In genomic region chr3:89365486-89366414, GRCm38 (mm10) we compare ENCODE assay signal across 20 mouse cellular contexts. TPM values are rescaled to one million over a fixed set of nuclear protein-coding genes. Genes with fewer than 3 reads are reported as not detected.
DNase-seq lines count a peak whose midpoint lies in the region; ATAC-seq and TF ChIP-seq lines count a peak whose summit lies in the region.
"Had no signal": no experiment of that assay in that cellular context is flagged by ENCODE, and none has a peak within 500 bp of the region (broad histone marks: within the 10 kb centered on the region; RNA-seq: fewer than 3 reads in every experiment).

No protein-coding gene starts in this region.

- H3K9me3 ChIP-seq in limb, embryonic 12.5 days = no peaks in the 10 kb centered on the region
- no peaks in the 10 kb centered on the region for H3K9me3 ChIP-seq in limb, embryonic 10.5 days (replicated peaks)
- no peaks in the 10 kb centered on the region for H3K9me3 ChIP-seq in intestine, embryonic 16.5 days (ENCODE audit: control insufficient read depth, low read length)
- H3K9me3 ChIP-seq in stomach, embryonic 15.5 days = no peaks in the 10 kb centered on the region
- H3K9me3 ChIP-seq: embryonic facial prominence, embryonic 13.5 days; heart, embryonic 10.5 days had no signal

- no peaks in the 10 kb centered on the region for H3K36me3 ChIP-seq in heart, adult 2 months (ENCODE audit: control insufficient read depth, insufficient read depth, low read length)
- H3K36me3 ChIP-seq in limb, embryonic 12.5 days = no peaks in the 10 kb centered on the region
- no peaks in the 10 kb centered on the region for H3K36me3 ChIP-seq in limb, embryonic 10.5 days
- no peaks in the 10 kb centered on the region for H3K36me3 ChIP-seq in intestine, embryonic 16.5 days (ENCODE audit: control insufficient read depth, insufficient read depth, low read length)
- H3K36me3 ChIP-seq in stomach, embryonic 15.5 days = no peaks in the 10 kb centered on the region
- H3K36me3 ChIP-seq: embryonic facial prominence, embryonic 13.5 days; heart, embryonic 10.5 days had no signal

- ATAC-seq in limb, embryonic 12.5 days (ENCODE audit: insufficient number of reproducible peaks, insufficient read depth, low FRiP score, low TSS enrichment, low read depth) = no peak
- peak; percentile 54 for ATAC-seq in intestine, embryonic 16.5 days
- 0 out of 2 replicates have a peak, but pooled peaks have one; percentile 19 for ATAC-seq in stomach, embryonic 15.5 days (ENCODE audit: insufficient read depth, low FRiP score, low read depth)
- ATAC-seq: CD4-positive, CD25-positive, alpha-beta regulatory T cell, adult 4 months; forebrain, embryonic 16.5 days; lung, postnatal 0 days had no signal

- no peak for TF ChIP-seq CTCF in heart, adult 2 months (IDR thresholded peaks at IDR 0.05)

- H3K27me3 ChIP-seq in heart, adult 2 months (ENCODE audit: control insufficient read depth, insufficient read depth, low read length) = no peaks in the 10 kb centered on the region
- H3K27me3 ChIP-seq in limb, embryonic 12.5 days = 0 out of 2 replicates have a peak, but pooled peaks cover 4% of the 10 kb centered on the region
- H3K27me3 ChIP-seq in limb, embryonic 10.5 days (ENCODE audit: low read depth, poor library complexity, severe bottlenecking) = no peaks in the 10 kb centered on the region
- H3K27me3 ChIP-seq in intestine, embryonic 16.5 days (replicated peaks; ENCODE audit: control insufficient read depth, insufficient read depth, low read length) = no peaks in the 10 kb centered on the region
- H3K27me3 ChIP-seq in stomach, embryonic 15.5 days (replicated peaks) = no peaks in the 10 kb centered on the region
- H3K27me3 ChIP-seq: embryonic facial prominence, embryonic 13.5 days had no signal

- H3K4me1 ChIP-seq in heart, adult 2 months (ENCODE audit: control insufficient read depth, insufficient read depth, low read length) = no peaks in the 10 kb centered on the region
- H3K4me1 ChIP-seq in limb, embryonic 12.5 days (replicated peaks) = peaks cover 8% of the 10 kb centered on the region
- peaks cover 23% of the 10 kb centered on the region for H3K4me1 ChIP-seq in limb, embryonic 10.5 days
- peaks cover 17% of the 10 kb centered on the region for H3K4me1 ChIP-seq in intestine, embryonic 16.5 days (ENCODE audit: control insufficient read depth, insufficient read depth, low read length)
- H3K4me1 ChIP-seq in stomach, embryonic 15.5 days = 0 out of 2 replicates have a peak, but pooled peaks cover 3% of the 10 kb centered on the region

- peak; percentile 89 for DNase-seq in heart, adult 11 months
- no peak for DNase-seq in heart, adult 2 months
- DNase-seq in limb, embryonic 10.5 days (ENCODE audit: low spot score) = no peak
- DNase-seq in retina, postnatal 1 day = no peak
- no peak for DNase-seq in cerebellum, adult 18-20 months
- DNase-seq: cerebellum, adult 9-10 months; gastrocnemius, postnatal 25 days; liver; midbrain, embryonic 14.5 days; thymus, adult 2 months had no signal

- H3K4me2 ChIP-seq in limb, embryonic 12.5 days = no peak overlapping the region
- H3K4me2 ChIP-seq in intestine, embryonic 16.5 days (ENCODE audit: low read depth, low read length) = peak overlapping the region; percentile 31; the same call in 1 of the 2 replicates
- H3K4me2 ChIP-seq in stomach, embryonic 15.5 days = no peak overlapping the region
- H3K4me2 ChIP-seq: embryonic facial prominence, embryonic 13.5 days had no signal

- no peak for TF ChIP-seq POLR2A in heart, adult 2 months (IDR thresholded peaks at IDR 0.05; ENCODE audit: insufficient read depth, low read depth, low read length)

- intact Hi-C loops in heart, adult 2 months (cut with DNase I) = no loop called here

- WGBS in heart, adult 2 months = 82% methylated on average over 20 of the region's 20 CpGs
- WGBS in limb, embryonic 12.5 days = 61% methylated on average over 20 of the region's 20 CpGs
- 75% methylated on average over 20 of the region's 20 CpGs for WGBS in limb, embryonic 10.5 days
- 48% methylated on average over 20 of the region's 20 CpGs for WGBS in intestine, embryonic 16.5 days
- WGBS in stomach, embryonic 15.5 days = 67% methylated on average over 20 of the region's 20 CpGs

- H3K79me2 ChIP-seq in heart, adult 2 months (replicated peaks; ENCODE audit: control insufficient read depth, insufficient read depth, low read length) = no peaks in the 10 kb centered on the region

- H3K27ac ChIP-seq in heart, adult 2 months = no peak overlapping the region
- no peak overlapping the region for H3K27ac ChIP-seq in limb, embryonic 12.5 days
- H3K27ac ChIP-seq in limb, embryonic 10.5 days = no peak overlapping the region
- H3K27ac ChIP-seq in intestine, embryonic 16.5 days (ENCODE audit: low read length) = peak overlapping the region; percentile 81
- no peak overlapping the region for H3K27ac ChIP-seq in stomach, embryonic 15.5 days
- H3K27ac ChIP-seq: embryonic facial prominence, embryonic 13.5 days; heart, embryonic 10.5 days had no signal

- no peak for TF ChIP-seq EP300 in heart, adult 2 months (IDR thresholded peaks at IDR 0.05; ENCODE audit: insufficient read depth, low read depth, low read length)

- no peak overlapping the region for H3K4me3 ChIP-seq in heart, adult 2 months
- no peak overlapping the region for H3K4me3 ChIP-seq in limb, embryonic 12.5 days (replicated peaks)
- no peak overlapping the region for H3K4me3 ChIP-seq in limb, embryonic 10.5 days
- peak overlapping the region; percentile 6; the same call in 1 of the 2 replicates for H3K4me3 ChIP-seq in intestine, embryonic 16.5 days (ENCODE audit: low read length)
- no peak overlapping the region for H3K4me3 ChIP-seq in stomach, embryonic 15.5 days (replicated peaks)
- H3K4me3 ChIP-seq: embryonic facial prominence, embryonic 13.5 days; heart, embryonic 10.5 days; myocyte had no signal

- H3K9ac ChIP-seq in heart, adult 2 months (ENCODE audit: low read depth, low read length) = no peak overlapping the region
- H3K9ac ChIP-seq in limb, embryonic 12.5 days (replicated peaks) = 0 out of 2 replicates have a peak overlapping the region, but pooled peaks have one; percentile 27
- peak overlapping the region; percentile 50 for H3K9ac ChIP-seq in intestine, embryonic 16.5 days (ENCODE audit: low read depth, low read length)
- no peak overlapping the region for H3K9ac ChIP-seq in stomach, embryonic 15.5 days
- H3K9ac ChIP-seq: embryonic facial prominence, embryonic 13.5 days had no signal

RNA-seq across cellular contexts. Expression of gene Dcst1, which starts 0.7 kb away (rescaled TPM):
- total RNA-seq in heart, adult 2 months (2021) = not detected
- 0.18 and 0.23 TPM in 2 replicates for polyA plus RNA-seq in heart, adult 2 months (2012; rRNA removed)
- polyA plus RNA-seq in limb, embryonic 12.5 days (2016; fragmentation: Nextera tagmentation; extraction: Ambion mirVana) = 0.26 and 0.40 TPM in 2 replicates
- 0.25 and 0.30 TPM in 2 replicates for polyA plus RNA-seq in limb, embryonic 10.5 days (2016; fragmentation: Nextera tagmentation; extraction: Ambion mirVana)
- 3.5 and 5.0 TPM in 2 replicates for polyA plus RNA-seq in intestine, embryonic 16.5 days (2015; fragmentation: Nextera tagmentation; extraction: Ambion mirVana)
- 0.30 and 0.52 TPM in 2 replicates for polyA plus RNA-seq in stomach, embryonic 15.5 days (2015; fragmentation: Nextera tagmentation; extraction: Ambion mirVana)
- total RNA-seq: gastrocnemius, postnatal 25 days had no signal
- polyA plus RNA-seq: cortical plate, adult 2 months had no signal

RNA-seq across cellular contexts. Expression of gene Dcst2, which starts 4.0 kb away (rescaled TPM):
- not detected for total RNA-seq in heart, adult 2 months (2021)
- polyA plus RNA-seq in heart, adult 2 months (2012; rRNA removed) = 0.09 and 0.35 TPM in 2 replicates
- 0.18 and 0.20 TPM in 2 replicates for polyA plus RNA-seq in limb, embryonic 12.5 days (2016; fragmentation: Nextera tagmentation; extraction: Ambion mirVana)
- polyA plus RNA-seq in limb, embryonic 10.5 days (2016; fragmentation: Nextera tagmentation; extraction: Ambion mirVana) = 0.24 TPM in 1 of 2 replicates, not detected in the other
- polyA plus RNA-seq in intestine, embryonic 16.5 days (2015; fragmentation: Nextera tagmentation; extraction: Ambion mirVana) = 2.8 and 5.0 TPM in 2 replicates
- polyA plus RNA-seq in stomach, embryonic 15.5 days (2015; fragmentation: Nextera tagmentation; extraction: Ambion mirVana) = 0.30 and 0.67 TPM in 2 replicates
- total RNA-seq: gastrocnemius, postnatal 25 days had no signal
- polyA plus RNA-seq: forebrain, embryonic 16.5 days had no signal

RNA-seq across cellular contexts. Expression of gene Adam15, which starts 16.0 kb away (rescaled TPM):
- total RNA-seq in heart, adult 2 months (2021) = 10 to 100 TPM; 56.8 to 59.2 TPM
- 95.6 and 95.7 TPM in 2 replicates for polyA plus RNA-seq in heart, adult 2 months (2012; rRNA removed)
- 27.0 and 32.1 TPM in 2 replicates for polyA plus RNA-seq in limb, embryonic 12.5 days (2016; fragmentation: Nextera tagmentation; extraction: Ambion mirVana)
- 29.4 TPM in 2 replicates for polyA plus RNA-seq in limb, embryonic 10.5 days (2016; fragmentation: Nextera tagmentation; extraction: Ambion mirVana)
- polyA plus RNA-seq in intestine, embryonic 16.5 days (2015; fragmentation: Nextera tagmentation; extraction: Ambion mirVana) = 49.3 and 51.6 TPM in 2 replicates
- 44.7 and 53.2 TPM in 2 replicates for polyA plus RNA-seq in stomach, embryonic 15.5 days (2015; fragmentation: Nextera tagmentation; extraction: Ambion mirVana)

RNA-seq across cellular contexts. Expression of gene Efna4, which starts 27.9 kb away (rescaled TPM):
- total RNA-seq in heart, adult 2 months (2021) = under 1 TPM; 0.21 to 0.36 TPM
- 0.64 and 0.86 TPM in 2 replicates for polyA plus RNA-seq in heart, adult 2 months (2012; rRNA removed)
- 53.2 and 55.1 TPM in 2 replicates for polyA plus RNA-seq in limb, embryonic 12.5 days (2016; fragmentation: Nextera tagmentation; extraction: Ambion mirVana)
- polyA plus RNA-seq in limb, embryonic 10.5 days (2016; fragmentation: Nextera tagmentation; extraction: Ambion mirVana) = 47.4 and 53.4 TPM in 2 replicates
- polyA plus RNA-seq in intestine, embryonic 16.5 days (2015; fragmentation: Nextera tagmentation; extraction: Ambion mirVana) = 12.1 and 14.1 TPM in 2 replicates
- polyA plus RNA-seq in stomach, embryonic 15.5 days (2015; fragmentation: Nextera tagmentation; extraction: Ambion mirVana) = 17.9 and 19.4 TPM in 2 replicates
- polyA plus RNA-seq: CD4-positive, CD25-positive, alpha-beta regulatory T cell, adult 4 months had no signal

RNA-seq across cellular contexts. Expression of gene Zbtb7b, which starts 28.8 kb away (rescaled TPM):
- total RNA-seq in heart, adult 2 months (2021) = 10 to 100 TPM; 20.5 to 23.4 TPM
- polyA plus RNA-seq in heart, adult 2 months (2012; rRNA removed) = 21.5 and 21.9 TPM in 2 replicates
- 0.79 and 1.2 TPM in 2 replicates for polyA plus RNA-seq in limb, embryonic 12.5 days (2016; fragmentation: Nextera tagmentation; extraction: Ambion mirVana)
- polyA plus RNA-seq in limb, embryonic 10.5 days (2016; fragmentation: Nextera tagmentation; extraction: Ambion mirVana) = 0.38 and 0.49 TPM in 2 replicates
- 10.0 and 11.3 TPM in 2 replicates for polyA plus RNA-seq in intestine, embryonic 16.5 days (2015; fragmentation: Nextera tagmentation; extraction: Ambion mirVana)
- polyA plus RNA-seq in stomach, embryonic 15.5 days (2015; fragmentation: Nextera tagmentation; extraction: Ambion mirVana) = 7.8 and 7.9 TPM in 2 replicates

Comparison
In these comparisons a context has a peak if more than half of its experiments do, and no peak if none do; other contexts are left out.
1. H3K9ac ChIP-seq: peak in limb, embryonic 12.5 days (single experiment) and intestine, embryonic 16.5 days (single experiment); none in heart, adult 2 months (single experiment) and stomach, embryonic 15.5 days (single experiment).